ENCODE assay signal across 8 mouse cellular contexts in the genomic region with DNA sequence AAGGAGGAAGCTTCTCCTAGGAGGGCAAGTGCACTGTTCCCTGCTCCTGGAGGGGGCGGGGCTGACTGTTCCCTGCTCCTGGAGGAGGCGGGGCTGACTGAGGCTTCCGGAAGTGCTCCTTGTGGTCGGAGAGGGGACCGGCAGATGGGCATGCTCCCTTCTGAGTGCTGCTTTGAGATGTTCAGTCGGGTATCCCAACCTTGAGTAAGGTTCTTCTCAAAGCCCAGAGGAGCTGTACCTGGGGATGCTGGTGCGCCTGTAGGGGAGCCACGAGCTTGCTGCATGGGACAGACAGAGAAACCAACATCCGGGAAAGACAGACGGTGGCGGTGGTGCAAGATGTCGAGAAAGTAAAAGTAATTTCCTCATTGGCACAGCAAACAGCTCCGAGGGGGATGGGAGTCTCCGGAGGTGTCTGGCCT.
DNase-seq lines count a peak whose midpoint lies in the region; ATAC-seq lines count a peak whose summit lies in the region.

No protein-coding gene starts in this region.

- no peak overlapping the region for H3K27ac ChIP-seq in brown adipose tissue, adult 24 weeks (replicated peaks; ENCODE audit: low read depth, low read length)
- H3K27ac ChIP-seq in liver, embryonic 13.5 days = no peak overlapping the region

- no peaks in the 10 kb centered on the region for H3K9me3 ChIP-seq in liver, embryonic 13.5 days (replicated peaks)

- no peaks in the 10 kb centered on the region for H3K27me3 ChIP-seq in liver, embryonic 13.5 days

- peak; percentile 56 for ATAC-seq in liver, embryonic 13.5 days (ENCODE audit: low read depth)

- no peaks in the 10 kb centered on the region for H3K36me3 ChIP-seq in liver, embryonic 13.5 days

- intact Hi-C loops in gastrocnemius, postnatal 14 days (cut with DNase I; ENCODE audit: low total_unique reads) = loop anchor here (5.0 kb wide), 1 partner anchor 95 kb away; no protein-coding TSS in a partner anchor

- DNase-seq in ES-CJ7 (ENCODE audit: low read depth, low spot score) = peak; percentile 90
- peak; percentile 56 for DNase-seq in gastrocnemius, postnatal 14 days
- peak; percentile 52 for DNase-seq in induced T-regulatory cell, adult 2 months (ENCODE audit: low read depth)
- peak; percentile 47 for DNase-seq in liver, embryonic 13.5 days
- DNase-seq in naive thymus-derived CD4-positive, alpha-beta T cell, adult 2 months (ENCODE audit: low read depth) = peak; percentile 60
- DNase-seq in urinary bladder, postnatal 14 days (ENCODE audit: low spot score) = peak; percentile 66
- no peak for DNase-seq in frontal cortex, postnatal 14 days (ENCODE audit: low spot score in 2 of 2)

- H3K4me1 ChIP-seq in brown adipose tissue, adult 24 weeks (ENCODE audit: control insufficient read depth, insufficient read depth, insufficient read length, low read length) = peaks cover 9% of the 10 kb centered on the region
- H3K4me1 ChIP-seq in liver, embryonic 13.5 days (replicated peaks) = peaks cover 32% of the 10 kb centered on the region

- 3% methylated on average over 14 of the region's 14 CpGs for WGBS in liver, embryonic 13.5 days (ENCODE audit: insufficient replicate concordance)

- H3K4me2 ChIP-seq in liver, embryonic 13.5 days = peak overlapping the region; percentile 68

- peak overlapping the region; percentile 40; the same call in 1 of the 2 replicates for H3K9ac ChIP-seq in liver, embryonic 13.5 days

- peak overlapping the region; percentile 18 for H3K4me3 ChIP-seq in brown adipose tissue, adult 24 weeks (ENCODE audit: insufficient read depth, low read depth, low read length)
- peak overlapping the region; percentile 54 for H3K4me3 ChIP-seq in liver, embryonic 13.5 days (replicated peaks)

Comparison
In these comparisons a context has a peak if more than half of its experiments do, and no peak if none do; other contexts are left out.
1. DNase-seq: peak in ES-CJ7 (single experiment), gastrocnemius, postnatal 14 days (single experiment), induced T-regulatory cell, adult 2 months (single experiment), liver, embryonic 13.5 days (single experiment), naive thymus-derived CD4-positive, alpha-beta T cell, adult 2 months (single experiment) and urinary bladder, postnatal 14 days (single experiment); none in frontal cortex, postnatal 14 days (0 of 2).